Mouse (Mus musculus) stomach, postnatal 0 days (tissue): ENCODE data around the gene Cdh23.

Source experiments
- CTCF ChIP-seq: IDR thresholded peaks from 2 replicates; pipeline ENCODE4 v1.5.1; 2016; ENCODE audit warnings: antibody characterized with exemption, low read depth, mild to moderate bottlenecking, moderate library complexity
- EP300 ChIP-seq: optimal IDR thresholded peaks from 2 replicates; pipeline ENCODE3; 2016; ENCODE audit warnings: antibody characterized with exemption

GRCm38 (mm10) chr10:60369405-60369804 lies 326.9 kb downstream of the Cdh23 start:
- TF ChIP-seq CTCF (no peak), EP300 (no peak)
